Mouse (Mus musculus): ENCODE data around the gene Armc2. TPM values are rescaled to one million over a fixed set of nuclear protein-coding genes. Genes with fewer than 3 reads are reported as not detected.

Gene Armc2
- polyA plus RNA-seq, 1 experiment from 2014 or later: 0.42 TPM

DNA sequence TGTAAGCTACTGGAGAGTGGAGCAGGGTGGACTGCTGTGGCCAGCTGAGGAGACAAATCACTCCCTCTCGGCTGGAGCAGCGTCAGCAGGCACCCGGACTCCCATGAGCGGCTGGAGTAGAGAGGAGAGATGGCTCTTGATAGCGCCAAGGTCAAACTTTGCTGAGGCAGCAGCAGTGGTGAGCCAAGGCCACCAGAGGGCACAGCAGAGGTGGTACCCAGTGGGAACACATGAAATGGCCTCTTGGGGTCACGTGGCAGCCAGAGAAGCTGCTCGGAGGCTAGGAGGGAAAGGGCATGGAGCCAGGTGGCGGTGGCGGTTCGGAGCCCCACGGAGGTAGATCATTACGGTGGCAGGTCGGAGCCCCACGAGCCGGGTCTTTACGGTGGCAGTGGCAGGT, 12.8 kb upstream of the Armc2 start:
- peak overlapping the region; percentile 19; the same call in 1 of the 2 replicates for H3K4me2 ChIP-seq (replicated peaks; ENCODE audit: low read depth, low read length)
- WGBS: 20% methylated on average over 16 of the region's 16 CpGs
- H3K27ac ChIP-seq (ENCODE audit: low read depth, low read length): no peak overlapping the region
- no peaks in the 10 kb centered on the region for H3K27me3 ChIP-seq (ENCODE audit: control insufficient read depth, insufficient read depth, low read length)
- H3K4me3 ChIP-seq (ENCODE audit: low read length): no peak overlapping the region
- no peak overlapping the region for H3K9ac ChIP-seq (ENCODE audit: low read depth, low read length)
- H3K9me3 ChIP-seq (ENCODE audit: control insufficient read depth, low read length): no peaks in the 10 kb centered on the region
- H3K36me3 ChIP-seq (ENCODE audit: control insufficient read depth, insufficient read depth, low read length): no peaks in the 10 kb centered on the region
- no peaks in the 10 kb centered on the region for H3K4me1 ChIP-seq (ENCODE audit: control insufficient read depth, insufficient read depth, low read length)
- ATAC-seq (ENCODE audit: low FRiP score, low TSS enrichment): peak; percentile 39; the same call in 1 of the 2 replicates

DNA sequence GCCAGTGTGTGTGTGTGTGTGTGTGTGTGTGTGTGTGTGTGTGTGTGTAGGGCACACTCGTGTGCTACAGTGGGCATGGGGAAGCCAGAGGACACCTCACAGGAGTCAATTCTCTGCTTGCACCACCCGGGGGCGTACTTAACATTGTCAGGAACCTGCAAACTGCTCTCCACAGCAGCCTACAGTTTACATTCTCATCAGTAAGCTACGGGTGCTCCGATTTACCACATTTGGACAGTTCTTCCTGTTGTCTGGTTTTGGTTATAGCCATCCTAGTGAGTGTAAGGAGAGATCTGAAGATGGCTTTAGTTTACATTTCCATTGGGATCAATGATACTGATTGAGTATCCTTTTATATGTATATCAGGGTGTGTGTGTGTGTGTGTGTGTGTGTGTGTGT, 11.3 kb upstream of the Armc2 start:
- no peak overlapping the region for H3K27ac ChIP-seq (ENCODE audit: low read depth, low read length)

DNA sequence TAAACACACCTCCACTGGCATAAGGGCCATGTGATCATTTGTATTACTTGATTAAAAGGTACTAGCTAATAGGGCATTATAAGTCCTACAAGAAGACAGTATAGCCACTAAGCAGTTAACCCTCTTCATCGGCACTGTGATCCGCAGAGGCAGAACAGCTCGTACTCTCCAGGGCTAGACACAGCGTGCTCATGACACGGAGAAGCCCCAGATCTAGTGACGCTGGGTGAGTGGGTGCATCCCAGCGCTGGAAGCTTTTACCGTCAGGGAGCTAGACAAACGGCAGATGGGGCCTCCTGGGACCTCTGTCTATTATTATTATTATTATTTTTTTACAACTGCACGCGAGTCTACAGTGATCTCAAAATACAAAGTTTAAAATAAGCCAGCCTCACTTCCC, 9.1 kb upstream of the Armc2 start:
- no peak for ATAC-seq (ENCODE audit: low FRiP score, low TSS enrichment)
- no peak overlapping the region for H3K4me2 ChIP-seq (replicated peaks; ENCODE audit: low read depth, low read length)

More for the DNA sequence above, 11.3 kb upstream of the Armc2 start:
- Histone ChIP-seq H3K4me3 (ENCODE audit: low read length) (no peak overlapping the region), H3K4me1 (ENCODE audit: control insufficient read depth, insufficient read depth, low read length) (no peaks in the 10 kb centered on the region), H3K9ac (ENCODE audit: low read depth, low read length) (no peak overlapping the region), H3K27me3 (ENCODE audit: control insufficient read depth, insufficient read depth, low read length) (no peaks in the 10 kb centered on the region), H3K9me3 (ENCODE audit: control insufficient read depth, low read length) (no peaks in the 10 kb centered on the region), H3K4me2 (replicated peaks; ENCODE audit: low read depth, low read length) (no peak overlapping the region), H3K36me3 (ENCODE audit: control insufficient read depth, insufficient read depth, low read length) (no peaks in the 10 kb centered on the region)
- no peak for ATAC-seq (ENCODE audit: low FRiP score, low TSS enrichment)
- WGBS: 78% methylated on average over 5 of the region's 5 CpGs

DNA sequence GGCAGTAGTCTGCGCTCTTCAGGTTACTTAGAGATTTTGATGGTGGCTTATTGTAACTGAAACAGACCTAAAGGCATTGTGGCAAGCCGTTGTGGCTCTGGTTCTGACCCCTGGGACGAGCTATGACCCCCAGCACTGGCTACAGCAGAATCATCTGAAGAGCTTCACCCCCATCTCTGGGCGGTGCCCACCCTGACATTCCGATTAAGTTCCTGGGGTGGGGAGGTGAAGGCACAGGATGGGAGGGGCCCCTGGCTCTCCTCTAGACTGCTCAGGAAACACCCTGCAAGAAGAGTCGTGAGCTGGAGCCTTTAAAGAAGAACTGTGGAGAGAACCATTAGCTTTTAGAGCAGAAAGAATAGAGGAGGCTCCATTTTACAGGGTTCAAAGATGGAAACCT, 6.2 kb upstream of the Armc2 start:
- H3K4me2 ChIP-seq (replicated peaks; ENCODE audit: low read depth, low read length): no peak overlapping the region
- H3K9ac ChIP-seq (ENCODE audit: low read depth, low read length): no peak overlapping the region
- H3K27ac ChIP-seq (ENCODE audit: low read depth, low read length): no peak overlapping the region
- WGBS: 69% methylated on average over 6 of the region's 6 CpGs
- H3K27me3 ChIP-seq (ENCODE audit: control insufficient read depth, insufficient read depth, low read length): no peaks in the 10 kb centered on the region
- H3K36me3 ChIP-seq (ENCODE audit: control insufficient read depth, insufficient read depth, low read length): no peaks in the 10 kb centered on the region
- ATAC-seq (ENCODE audit: low FRiP score, low TSS enrichment): no peak
- no peak overlapping the region for H3K4me3 ChIP-seq (ENCODE audit: low read length)
- no peaks in the 10 kb centered on the region for H3K4me1 ChIP-seq (ENCODE audit: control insufficient read depth, insufficient read depth, low read length)
- H3K9me3 ChIP-seq (ENCODE audit: control insufficient read depth, low read length): no peaks in the 10 kb centered on the region

More for the DNA sequence above, 9.1 kb upstream of the Armc2 start:
- Histone ChIP-seq H3K4me1 (ENCODE audit: control insufficient read depth, insufficient read depth, low read length) (no peaks in the 10 kb centered on the region), H3K27ac (ENCODE audit: low read depth, low read length) (no peak overlapping the region), H3K9ac (ENCODE audit: low read depth, low read length) (no peak overlapping the region), H3K36me3 (ENCODE audit: control insufficient read depth, insufficient read depth, low read length) (no peaks in the 10 kb centered on the region), H3K4me3 (ENCODE audit: low read length) (no peak overlapping the region), H3K27me3 (ENCODE audit: control insufficient read depth, insufficient read depth, low read length) (no peaks in the 10 kb centered on the region), H3K9me3 (ENCODE audit: control insufficient read depth, low read length) (no peaks in the 10 kb centered on the region)
- WGBS: 41% methylated on average over 11 of the region's 11 CpGs

DNA sequence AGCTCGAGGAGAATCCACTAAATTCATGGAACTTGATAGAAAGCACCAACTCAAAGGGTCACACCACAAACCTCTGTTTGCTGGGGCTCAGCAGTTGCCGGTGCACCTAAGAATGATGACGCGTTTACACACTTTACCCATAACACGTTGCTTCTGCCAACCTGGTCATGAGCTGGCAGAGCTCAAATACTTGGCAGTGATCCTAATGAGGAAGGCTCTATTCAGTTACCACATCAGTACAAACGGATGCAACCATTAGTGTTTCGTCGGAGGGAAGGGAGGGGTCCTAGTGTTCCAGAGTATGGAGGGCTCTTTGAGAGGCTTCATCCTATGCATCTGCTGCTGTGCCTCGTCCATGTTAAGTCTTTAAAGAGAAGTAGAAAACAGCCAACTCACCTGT, 3.3 kb upstream of the Armc2 start:
- Histone ChIP-seq H3K4me3 (ENCODE audit: low read length) (no peak overlapping the region), H3K36me3 (ENCODE audit: control insufficient read depth, insufficient read depth, low read length) (no peaks in the 10 kb centered on the region), H3K27me3 (ENCODE audit: control insufficient read depth, insufficient read depth, low read length) (no peaks in the 10 kb centered on the region), H3K4me1 (ENCODE audit: control insufficient read depth, insufficient read depth, low read length) (no peaks in the 10 kb centered on the region; the same call in 1 of the 2 replicates), H3K9ac (ENCODE audit: low read depth, low read length) (no peak overlapping the region), H3K4me2 (replicated peaks; ENCODE audit: low read depth, low read length) (no peak overlapping the region), H3K27ac (ENCODE audit: low read depth, low read length) (no peak overlapping the region), H3K9me3 (ENCODE audit: control insufficient read depth, low read length) (no peaks in the 10 kb centered on the region)
- WGBS: 79% methylated on average over 9 of the region's 9 CpGs
- ATAC-seq (ENCODE audit: low FRiP score, low TSS enrichment): no peak

DNA sequence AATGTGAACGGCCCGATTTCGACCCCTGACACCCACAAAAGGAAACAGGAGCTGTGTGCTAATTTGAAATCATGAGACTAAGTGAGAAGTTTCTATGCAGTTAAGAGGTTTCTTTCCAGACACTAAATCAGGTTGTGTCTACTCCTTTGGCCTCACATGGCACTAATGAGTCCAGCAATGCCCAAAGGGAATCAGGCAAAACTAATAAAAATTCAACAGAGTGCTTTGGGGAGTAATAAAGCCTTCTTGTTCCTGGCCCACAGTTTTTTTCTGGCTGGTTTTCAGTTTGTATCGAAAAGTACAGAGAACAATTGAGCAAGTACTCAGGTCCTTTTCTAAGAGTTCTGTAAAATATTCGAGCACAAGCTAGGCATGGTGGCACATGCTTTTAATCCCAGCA, 4.2 kb downstream of the Armc2 start:
- WGBS: 63% methylated on average over 5 of the region's 5 CpGs
- Histone ChIP-seq H3K27ac (ENCODE audit: low read depth, low read length) (no peak overlapping the region), H3K9ac (ENCODE audit: low read depth, low read length) (no peak overlapping the region), H3K4me3 (ENCODE audit: low read length) (no peak overlapping the region), H3K36me3 (ENCODE audit: control insufficient read depth, insufficient read depth, low read length) (no peaks in the 10 kb centered on the region), H3K27me3 (ENCODE audit: control insufficient read depth, insufficient read depth, low read length) (no peaks in the 10 kb centered on the region), H3K9me3 (ENCODE audit: control insufficient read depth, low read length) (no peaks in the 10 kb centered on the region), H3K4me1 (ENCODE audit: control insufficient read depth, insufficient read depth, low read length) (no peaks in the 10 kb centered on the region; the same call in 1 of the 2 replicates), H3K4me2 (replicated peaks; ENCODE audit: low read depth, low read length) (no peak overlapping the region)
- ATAC-seq (ENCODE audit: low FRiP score, low TSS enrichment): no peak

DNA sequence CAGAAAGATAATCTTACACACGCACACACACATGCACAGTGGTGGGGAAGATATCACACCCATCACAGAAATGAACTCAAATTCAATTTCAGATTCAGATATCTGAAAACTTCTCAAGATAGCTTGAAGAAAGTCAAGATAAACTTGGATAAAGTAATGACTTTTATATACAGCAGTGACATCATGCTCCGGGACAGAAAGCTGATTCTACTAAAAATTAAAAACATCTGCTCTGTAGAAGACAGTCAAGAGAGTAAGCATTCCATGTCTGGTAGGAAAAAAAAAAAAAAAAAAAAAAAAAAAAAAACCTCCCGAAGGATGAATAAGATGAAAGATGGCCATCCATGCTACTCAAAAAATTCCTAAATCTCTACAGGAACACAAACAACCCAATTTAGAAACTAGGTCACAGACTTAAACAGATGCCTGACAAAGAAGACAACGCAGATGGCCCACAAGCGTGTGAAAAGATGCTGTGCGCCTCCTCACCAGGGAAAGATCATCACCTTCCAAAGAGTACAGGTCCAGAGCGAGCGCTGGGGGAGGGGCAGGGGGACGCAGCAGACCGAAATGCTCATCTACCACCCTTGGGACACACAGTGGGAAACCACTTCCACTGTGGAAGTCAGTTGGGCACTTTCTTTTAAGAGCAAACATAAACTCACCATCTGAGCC, 7.3 kb downstream of the Armc2 start:
- H3K36me3 ChIP-seq (ENCODE audit: control insufficient read depth, insufficient read depth, low read length): no peaks in the 10 kb centered on the region
- ATAC-seq (ENCODE audit: low FRiP score, low TSS enrichment): no peak
- no peak overlapping the region for H3K4me2 ChIP-seq (replicated peaks; ENCODE audit: low read depth, low read length)
- no peaks in the 10 kb centered on the region for H3K27me3 ChIP-seq (ENCODE audit: control insufficient read depth, insufficient read depth, low read length)
- H3K9ac ChIP-seq (ENCODE audit: low read depth, low read length): no peak overlapping the region
- 84% methylated on average over 10 of the region's 10 CpGs for WGBS
- no peak overlapping the region for H3K4me3 ChIP-seq (ENCODE audit: low read length)
- no peaks in the 10 kb centered on the region for H3K4me1 ChIP-seq (ENCODE audit: control insufficient read depth, insufficient read depth, low read length)
- no peak overlapping the region for H3K27ac ChIP-seq (ENCODE audit: low read depth, low read length)
- H3K9me3 ChIP-seq (ENCODE audit: control insufficient read depth, low read length): no peaks in the 10 kb centered on the region

DNA sequence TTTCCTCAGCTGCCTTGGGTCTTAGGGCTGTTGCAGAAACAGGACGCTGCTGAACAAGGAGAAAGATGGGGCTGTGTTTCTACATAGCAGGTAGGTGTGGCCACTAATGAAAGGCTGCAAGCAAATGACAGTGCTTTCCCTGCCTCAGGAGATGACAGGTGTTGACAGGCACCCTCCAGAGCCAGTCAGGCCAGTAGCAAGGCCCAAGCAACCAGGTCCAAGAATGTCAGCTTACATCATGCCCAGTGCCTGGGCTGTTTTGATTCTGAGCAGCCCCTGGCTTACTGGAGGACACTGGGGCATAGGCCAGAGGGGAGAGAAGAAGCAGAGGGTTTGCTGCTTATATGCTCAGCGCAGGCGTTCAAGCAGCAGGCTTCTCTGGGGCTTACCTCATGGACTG, 13.0 kb downstream of the Armc2 start:
- 88% methylated on average over 3 of the region's 3 CpGs for WGBS
- H3K27ac ChIP-seq (ENCODE audit: low read depth, low read length): no peak overlapping the region
- no peaks in the 10 kb centered on the region for H3K36me3 ChIP-seq (ENCODE audit: control insufficient read depth, insufficient read depth, low read length)
- H3K4me1 ChIP-seq (ENCODE audit: control insufficient read depth, insufficient read depth, low read length): no peaks in the 10 kb centered on the region
- no peak overlapping the region for H3K4me3 ChIP-seq (ENCODE audit: low read length)
- no peaks in the 10 kb centered on the region for H3K9me3 ChIP-seq (ENCODE audit: control insufficient read depth, low read length)
- no peak overlapping the region for H3K4me2 ChIP-seq (replicated peaks; ENCODE audit: low read depth, low read length)
- H3K9ac ChIP-seq (ENCODE audit: low read depth, low read length): no peak overlapping the region
- no peaks in the 10 kb centered on the region for H3K27me3 ChIP-seq (ENCODE audit: control insufficient read depth, insufficient read depth, low read length)
- ATAC-seq (ENCODE audit: low FRiP score, low TSS enrichment): no peak

DNA sequence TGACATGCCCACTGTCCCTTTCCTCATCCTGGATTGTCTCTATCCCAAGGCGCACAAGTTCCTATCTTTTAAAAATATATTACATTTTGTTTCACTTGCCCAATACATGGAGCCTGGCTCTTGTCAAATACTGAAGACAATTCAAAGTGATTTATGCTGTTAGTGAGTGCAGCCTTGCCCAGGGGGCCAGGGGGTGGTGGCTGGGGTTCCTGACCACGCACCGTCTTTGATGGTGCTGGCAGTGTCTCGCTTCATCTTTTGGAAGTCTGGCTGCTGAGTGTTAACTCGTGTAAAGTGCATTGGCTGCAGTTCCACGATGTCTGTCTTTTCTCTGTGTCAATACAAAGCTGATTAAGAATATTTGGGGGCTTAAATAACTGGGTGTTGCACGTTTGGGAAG, 13.6 kb downstream of the Armc2 start:
- Histone ChIP-seq H3K4me2 (replicated peaks; ENCODE audit: low read depth, low read length) (no peak overlapping the region), H3K9ac (ENCODE audit: low read depth, low read length) (no peak overlapping the region), H3K27ac (ENCODE audit: low read depth, low read length) (no peak overlapping the region), H3K27me3 (ENCODE audit: control insufficient read depth, insufficient read depth, low read length) (no peaks in the 10 kb centered on the region), H3K9me3 (ENCODE audit: control insufficient read depth, low read length) (no peaks in the 10 kb centered on the region), H3K36me3 (ENCODE audit: control insufficient read depth, insufficient read depth, low read length) (no peaks in the 10 kb centered on the region), H3K4me1 (ENCODE audit: control insufficient read depth, insufficient read depth, low read length) (no peaks in the 10 kb centered on the region), H3K4me3 (ENCODE audit: low read length) (no peak overlapping the region)
- 64% methylated on average over 7 of the region's 7 CpGs for WGBS
- ATAC-seq (ENCODE audit: low FRiP score, low TSS enrichment): no peak

All from kidney, embryonic 14.5 days (tissue).